Mouse (Mus musculus): ENCODE results near the gene Rgs16. TPM values are rescaled to one million over a fixed set of nuclear protein-coding genes. Genes with fewer than 3 reads are reported as not detected.

Gene Rgs16
- total RNA-seq, 2 experiments from 2014 or later: 1.5 to 2.6 TPM

DNA sequence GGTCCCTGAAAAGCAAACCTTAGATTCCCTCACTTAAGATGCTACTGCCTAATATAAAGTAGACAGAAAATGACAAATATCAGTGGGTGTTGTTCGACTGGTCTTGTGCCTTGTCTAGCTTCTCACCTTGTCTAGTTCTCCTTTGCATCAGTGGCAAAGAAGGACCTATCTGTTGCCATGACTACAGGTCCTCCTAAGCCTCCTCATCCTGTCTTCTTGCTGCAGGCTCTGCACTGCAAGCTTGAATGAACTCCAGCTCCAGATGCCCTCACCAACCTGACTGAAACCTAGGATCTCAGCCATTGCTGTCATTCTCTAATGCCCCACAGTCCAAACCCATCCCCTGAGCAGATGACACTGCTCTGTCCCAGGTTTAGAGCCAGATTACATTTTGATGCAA, 22.2 kb upstream of the Rgs16 start:
- no peak for DNase-seq
- intact Hi-C loops (cut with DNase I): no loop called here

- intact Hi-C loops (cut with DNase I): no loop called here
- DNase-seq: no peak
Measured at GRCm38 (mm10) chr1:153720935-153721334, 19.2 kb upstream of the Rgs16 start.

- DNase-seq: no peak
- intact Hi-C loops (cut with DNase I): no loop called here
Measured at GRCm38 (mm10) chr1:153721565-153722310, 18.4 kb upstream of the Rgs16 start.

DNA sequence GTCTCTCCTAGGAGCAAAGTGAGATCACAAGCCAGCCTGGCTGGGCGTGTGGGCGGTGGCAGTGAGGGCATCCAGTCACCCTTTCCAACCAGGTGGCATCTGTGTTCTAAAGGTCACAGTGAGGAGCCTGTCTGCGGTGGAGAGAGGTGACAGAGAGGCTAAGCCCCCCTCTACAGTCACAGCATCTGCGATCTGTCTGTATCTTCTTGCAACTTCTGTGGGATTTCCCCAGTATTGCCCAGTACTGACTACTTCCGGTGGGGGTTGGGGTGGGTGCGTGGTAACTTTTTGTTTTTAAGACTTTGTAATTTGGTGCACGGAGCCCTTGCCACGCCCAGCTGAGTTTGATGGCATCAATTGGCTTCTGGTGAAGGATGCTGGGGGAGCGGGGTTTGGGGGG, 16.7 kb upstream of the Rgs16 start:
- intact Hi-C loops (cut with DNase I): no loop called here
- DNase-seq: no peak

GRCm38 (mm10) chr1:153726636-153727035, 13.5 kb upstream of the Rgs16 start:
- DNase-seq: no peak
- intact Hi-C loops (cut with DNase I): no loop called here

GRCm38 (mm10) chr1:153729806-153730205, 10.3 kb upstream of the Rgs16 start:
- intact Hi-C loops (cut with DNase I): no loop called here
- no peak for DNase-seq

DNA sequence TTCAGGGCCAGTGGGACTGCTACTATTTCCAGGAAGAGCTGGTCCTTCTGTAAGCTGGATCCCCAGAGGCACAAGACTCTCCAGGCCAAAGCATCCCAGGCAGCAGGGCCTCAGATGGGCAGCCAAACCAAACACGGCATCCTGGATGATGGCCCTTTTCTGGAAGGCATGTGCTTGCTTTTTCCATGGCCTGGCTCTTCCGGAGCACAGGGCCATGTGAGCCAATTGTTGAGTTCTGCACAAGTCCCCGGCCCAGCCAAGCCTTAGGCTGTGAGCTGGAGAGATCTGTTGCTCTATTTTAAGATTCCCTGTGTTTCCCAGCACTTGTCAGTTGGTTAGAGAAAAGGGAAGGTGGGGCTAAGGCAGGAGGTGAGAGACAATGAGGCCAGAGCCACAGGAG, 9.5 kb upstream of the Rgs16 start:
- peak; percentile 69 to 70 for DNase-seq
- intact Hi-C loops (cut with DNase I): no loop called here

DNA sequence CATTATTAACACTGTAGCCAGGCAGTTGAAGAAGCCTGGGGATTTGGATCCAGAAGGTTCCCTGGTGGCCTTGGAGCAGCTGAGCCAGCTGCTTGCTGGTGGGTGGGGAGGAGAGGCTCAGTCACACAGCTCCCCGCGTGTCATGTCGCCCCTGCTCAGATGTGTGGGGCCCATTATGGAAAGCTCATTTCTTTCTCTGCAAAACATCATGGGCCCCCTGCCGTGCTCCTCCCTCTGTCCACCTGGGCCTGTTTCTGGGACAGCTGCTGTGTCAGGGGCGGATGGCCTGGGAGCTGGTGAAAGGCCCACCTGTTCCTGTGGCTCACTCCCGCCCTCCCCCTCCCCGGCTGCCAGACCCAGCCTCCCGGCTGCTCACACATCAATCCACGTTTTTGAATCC, 7.0 kb upstream of the Rgs16 start:
- intact Hi-C loops (cut with DNase I): no loop called here

GRCm38 (mm10) chr1:153734866-153735265, 5.3 kb upstream of the Rgs16 start:
- DNase-seq: no peak
- intact Hi-C loops (cut with DNase I): no loop called here

More for the DNA sequence above, 7.0 kb upstream of the Rgs16 start:
- no peak for DNase-seq

DNA sequence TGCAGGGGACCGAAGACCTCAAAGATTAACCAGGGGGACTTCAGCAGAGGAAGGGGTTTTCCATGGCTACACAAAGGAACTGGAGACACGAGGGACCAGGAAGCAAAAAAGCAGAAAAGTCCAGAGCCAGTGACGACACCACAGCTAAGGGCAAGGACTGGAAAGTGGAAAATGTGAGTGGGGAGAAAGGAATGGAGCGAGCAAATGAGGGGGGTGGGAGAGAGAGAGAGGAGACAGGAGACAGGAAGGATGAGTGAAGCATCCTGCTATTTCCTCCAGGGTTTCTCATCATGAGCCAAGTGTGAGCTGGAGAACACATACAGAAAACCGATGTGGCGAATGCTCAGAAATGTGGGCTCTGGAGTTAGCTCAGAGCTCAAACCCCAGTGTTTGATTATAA, 4.1 kb upstream of the Rgs16 start:
- DNase-seq: no peak
- intact Hi-C loops (cut with DNase I): no loop called here

- intact Hi-C loops (cut with DNase I): no loop called here
- no peak for DNase-seq
Measured at GRCm38 (mm10) chr1:153737101-153738085, 2.8 kb upstream of the Rgs16 start.

GRCm38 (mm10) chr1:153739437-153740015, 623 bp upstream of the Rgs16 start:
- DNase-seq: no peak
- intact Hi-C loops (cut with DNase I): loop anchor here (5.0 kb wide), 2 partner anchors 62 to 97 kb away; no protein-coding TSS in a partner anchor

- DNase-seq: no peak
- intact Hi-C loops (cut with DNase I): loop anchor here (5.0 kb wide), 2 partner anchors 64 to 99 kb away; no protein-coding TSS in a partner anchor
Measured at GRCm38 (mm10) chr1:153740775-153741400, 739 bp downstream of the Rgs16 start.

GRCm38 (mm10) chr1:153741551-153742316, 1.6 kb downstream of the Rgs16 start:
- intact Hi-C loops (cut with DNase I): loop anchor here (1.0 to 5.0 kb wide), 3 partner anchors 64 to 184 kb away; no protein-coding TSS in a partner anchor
- DNase-seq: peak in 1 of 2 experiments; percentile 22

GRCm38 (mm10) chr1:153742374-153743155, 2.4 kb downstream of the Rgs16 start:
- DNase-seq: peak; percentile 76 to 85
- intact Hi-C loops (cut with DNase I): loop anchor here (1.0 to 5.0 kb wide), 3 partner anchors 65 to 185 kb away; no protein-coding TSS in a partner anchor

DNA sequence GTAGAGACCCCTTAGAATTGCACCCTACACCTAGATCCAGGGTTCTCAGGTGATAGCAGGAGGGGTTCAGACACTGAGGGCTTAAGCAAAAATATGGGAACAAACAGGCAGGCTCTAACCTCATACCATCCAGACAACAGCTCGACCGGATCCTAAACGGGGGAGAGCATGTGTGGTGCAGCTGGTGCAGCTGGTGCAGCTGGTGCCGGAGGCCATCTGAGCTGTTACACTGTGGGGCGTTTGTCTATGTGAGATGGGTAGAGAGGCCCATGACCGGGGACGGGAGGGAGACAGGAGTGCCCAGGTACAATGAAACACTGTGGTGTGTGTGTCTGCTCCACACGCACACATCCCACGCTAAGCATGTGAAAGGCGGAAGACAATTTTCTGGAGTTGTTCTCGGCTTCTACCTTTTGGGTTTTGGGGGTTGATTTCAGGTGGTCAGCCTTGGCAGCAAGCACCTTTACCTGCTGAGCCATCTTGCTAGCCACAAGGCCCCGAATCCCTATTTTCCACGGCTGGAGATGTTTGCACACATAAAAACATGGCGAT, 6.0 kb downstream of the Rgs16 start:
- intact Hi-C loops (cut with DNase I): loop anchor here (1.0 to 5.0 kb wide), 2 partner anchors 189 to 259 kb away; partner anchors contain the start of gene Dhx9
- no peak for DNase-seq

GRCm38 (mm10) chr1:153746728-153747127, 6.6 kb downstream of the Rgs16 start:
- intact Hi-C loops (cut with DNase I): loop anchor here (1.0 to 5.0 kb wide), 2 partner anchors 189 to 259 kb away; partner anchors contain the start of gene Dhx9

DNA sequence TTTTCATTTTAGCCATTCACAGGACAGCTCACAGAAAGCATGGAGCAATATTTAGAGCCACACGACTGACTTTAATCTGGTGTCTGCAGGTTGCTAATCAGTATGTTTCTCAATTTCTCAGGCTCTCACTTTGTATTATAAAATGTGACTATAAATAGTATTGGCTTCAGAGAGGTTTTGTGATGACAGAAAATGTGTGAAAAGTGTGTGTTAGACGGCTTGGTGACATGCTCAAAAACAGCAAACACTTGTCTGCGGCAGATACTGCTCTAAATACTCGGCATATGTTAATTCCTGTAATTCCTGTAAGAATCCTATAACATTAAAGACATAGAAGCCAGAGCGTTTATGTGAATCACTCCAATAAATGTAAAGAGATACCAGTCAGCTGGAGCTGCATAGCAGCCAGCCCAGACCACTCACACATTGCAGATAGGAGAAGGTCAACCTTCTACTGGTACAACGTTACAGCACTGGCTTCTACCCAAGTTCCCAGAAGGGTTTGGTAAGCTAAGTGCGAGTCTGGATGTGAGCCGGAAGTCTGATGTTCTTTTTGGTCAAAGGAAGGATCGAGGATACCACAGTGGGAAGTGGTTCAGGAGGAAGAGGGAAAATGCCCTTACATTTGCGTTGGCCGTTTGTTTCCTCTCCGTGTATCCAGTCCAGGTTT, 7.8 kb downstream of the Rgs16 start:
- intact Hi-C loops (cut with DNase I): loop anchor here (5.0 kb wide), 1 partner anchor 261 kb away; the partner anchor contains the start of gene Dhx9
- DNase-seq: no peak

More at GRCm38 (mm10) chr1:153746728-153747127, 6.6 kb downstream of the Rgs16 start:
- DNase-seq: peak; percentile 76 to 77

All from heart, postnatal 36 days (tissue).